Mouse (Mus musculus): ENCODE results near the gene Gbe1. TPM values are rescaled to one million over a fixed set of nuclear protein-coding genes. Genes with fewer than 3 reads are reported as not detected.
A peak's percentile ranks its signal among the peaks of the same experiment; 100 is the strongest.

Gbe1 gene
- total RNA-seq, 2 experiments from 2014 or later: 39.0 to 40.8 TPM

DNA sequence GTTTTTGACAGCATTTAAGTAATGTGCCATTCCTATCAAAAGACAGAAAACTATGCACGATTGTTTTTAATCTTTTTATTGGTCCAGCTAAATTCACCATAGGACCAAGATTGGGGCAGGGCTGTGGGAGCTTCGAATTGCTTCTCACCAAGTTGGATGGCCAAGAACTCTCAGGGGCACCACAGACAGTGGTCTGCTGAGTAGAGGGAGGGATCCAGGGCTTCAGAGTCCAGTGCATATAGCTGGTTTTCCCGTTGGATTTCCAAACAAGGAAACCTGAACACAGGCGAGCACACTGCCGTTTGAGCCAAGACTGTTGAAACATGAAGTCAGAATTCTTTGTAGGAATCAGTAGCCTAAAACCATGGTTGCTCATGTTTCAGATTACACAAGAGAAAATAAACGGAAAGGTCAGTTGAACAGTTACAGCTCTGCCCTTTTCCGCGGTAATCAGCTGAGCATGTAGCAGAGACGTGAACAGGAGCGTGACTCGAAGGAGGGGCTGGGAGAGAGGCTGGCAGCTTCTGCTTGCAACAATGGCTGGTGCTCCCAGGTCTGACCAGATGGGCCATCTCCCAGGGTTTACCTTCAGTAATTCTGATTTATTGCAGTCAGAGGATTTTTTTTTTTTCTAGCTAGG, 38.0 kb downstream of the Gbe1 start:
- intact Hi-C loops (cut with DNase I): loop anchor here (2.0 kb wide), 1 partner anchor 39 kb away; the partner anchor contains the start of gene Gbe1

DNA sequence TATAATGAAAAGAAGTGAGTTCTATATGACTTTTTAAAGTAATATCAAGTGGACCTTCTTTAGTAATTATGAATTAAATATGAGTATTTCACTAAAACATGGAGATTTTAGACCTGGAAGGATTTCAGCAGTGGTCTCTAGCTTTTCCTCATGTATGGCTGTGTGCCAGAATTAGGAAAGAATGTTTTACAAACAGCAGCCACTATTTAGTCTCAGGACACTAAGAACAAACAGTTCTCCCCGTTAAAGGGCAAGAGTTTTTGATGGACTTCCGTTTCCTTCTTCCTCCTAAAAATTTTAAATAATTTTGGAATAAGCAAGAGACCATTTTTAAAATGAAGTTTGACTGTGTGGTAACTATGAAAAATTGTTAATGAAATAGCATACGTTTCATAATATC, 38.8 kb downstream of the Gbe1 start:
- DNase-seq: no peak
- intact Hi-C loops (cut with DNase I): loop anchor here (2.0 kb wide), 1 partner anchor 40 kb away; the partner anchor contains the start of gene Gbe1

More for the DNA sequence above, 38.0 kb downstream of the Gbe1 start:
- peak in 1 of 2 experiments; percentile 3 for DNase-seq

DNA sequence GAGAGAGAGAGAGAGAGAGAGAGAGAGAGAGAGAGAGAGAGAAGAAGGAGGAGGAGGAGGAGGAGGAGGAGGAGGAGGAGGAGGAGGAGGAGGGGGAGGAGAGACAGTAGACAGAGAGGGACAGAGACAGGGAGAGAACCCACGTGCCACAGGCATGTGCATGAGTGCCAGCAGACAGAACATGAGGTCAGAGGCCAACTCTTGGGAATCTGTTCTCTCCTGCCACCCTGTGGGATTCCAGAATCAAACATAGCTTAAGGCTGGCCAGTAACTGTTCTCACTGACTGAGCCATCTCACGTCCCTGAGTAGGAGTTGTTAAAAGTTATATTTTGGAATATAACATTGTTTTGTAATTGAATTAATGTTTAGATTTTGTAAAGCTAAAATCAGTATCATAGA, 39.3 kb downstream of the Gbe1 start:
- intact Hi-C loops (cut with DNase I): loop anchor here (2.0 kb wide), 1 partner anchor 40 kb away; the partner anchor contains the start of gene Gbe1
- DNase-seq: peak; percentile 18 to 47

DNA sequence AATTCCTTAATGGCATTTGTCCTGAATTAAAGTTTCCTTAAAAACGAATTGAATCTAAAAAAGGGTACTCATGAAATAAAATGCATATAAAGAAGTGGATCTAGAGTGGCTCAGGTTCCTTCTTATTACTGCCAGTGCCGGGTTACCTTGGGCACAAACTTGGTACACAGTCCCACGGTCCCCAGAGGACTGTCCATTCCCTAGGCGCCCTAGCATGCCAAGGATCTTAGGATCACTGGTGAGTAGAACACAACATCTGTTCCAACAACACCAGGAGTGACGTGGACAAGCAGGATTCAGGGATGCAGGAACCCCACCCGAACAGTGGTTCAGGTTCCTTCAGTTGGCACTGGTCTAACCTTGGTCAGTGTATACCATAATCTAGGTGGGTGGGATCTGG, 44.6 kb downstream of the Gbe1 start:
- DNase-seq: no peak
- intact Hi-C loops (cut with DNase I): no loop called here

DNA sequence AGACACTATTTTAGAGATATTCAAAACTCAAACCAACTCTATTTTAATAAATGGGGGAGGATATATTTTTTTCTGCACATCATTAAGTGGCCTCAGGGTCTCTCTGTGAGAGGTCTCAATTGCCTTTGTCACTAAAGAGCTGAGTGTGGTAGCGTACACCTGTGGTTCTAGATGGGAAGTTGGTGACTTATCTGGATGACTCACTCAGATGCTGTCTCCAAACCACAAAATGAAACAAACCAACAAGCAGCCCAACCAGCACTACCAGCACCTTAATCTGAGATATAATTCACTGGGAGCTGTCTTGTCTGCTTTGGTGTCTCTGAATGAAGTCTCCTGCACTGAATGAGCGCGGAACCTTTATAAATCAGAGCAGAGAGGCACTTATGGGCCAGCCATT, 51.5 kb downstream of the Gbe1 start:
- intact Hi-C loops (cut with DNase I): no loop called here
- DNase-seq: no peak

DNA sequence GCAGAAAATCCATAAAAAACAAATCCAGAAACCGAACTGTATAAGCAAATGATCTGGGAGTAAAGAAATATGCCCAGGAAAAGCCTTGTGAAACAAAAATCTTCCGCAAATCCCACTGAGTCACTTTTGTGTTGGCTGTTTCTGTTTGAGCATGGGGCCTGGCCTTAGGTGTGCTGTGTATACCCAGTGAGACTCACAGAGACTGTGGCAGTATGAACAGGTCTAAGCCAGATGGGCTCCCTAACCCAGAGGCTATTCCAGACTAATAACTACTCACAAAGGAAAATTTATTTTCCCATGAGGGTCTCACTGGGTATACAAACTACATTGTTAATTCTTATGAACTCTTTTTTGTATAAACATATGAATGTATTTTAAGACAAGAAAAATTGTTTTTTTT, 67.3 kb downstream of the Gbe1 start:
- intact Hi-C loops (cut with DNase I): no loop called here
- DNase-seq: no peak

DNA sequence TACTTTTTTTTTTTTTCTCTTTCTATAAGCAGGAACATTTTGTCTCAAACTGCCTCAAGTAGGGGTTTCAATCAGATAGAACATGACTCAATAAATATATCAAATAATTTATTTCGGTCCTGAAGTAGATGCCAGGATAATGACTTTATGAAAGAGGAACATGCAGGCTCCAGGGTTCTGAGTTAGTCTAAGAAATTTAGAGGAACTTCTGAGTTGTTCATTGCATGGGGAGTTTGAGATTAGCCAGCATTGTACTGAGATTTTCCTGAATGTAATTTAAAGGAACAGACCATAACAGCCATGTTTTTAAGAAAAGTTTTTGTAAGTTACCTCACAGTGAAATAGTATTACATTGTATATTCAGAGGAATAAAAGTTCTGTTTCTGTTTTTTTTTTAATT, 71.7 kb downstream of the Gbe1 start:
- no peak for DNase-seq
- intact Hi-C loops (cut with DNase I): no loop called here

DNA sequence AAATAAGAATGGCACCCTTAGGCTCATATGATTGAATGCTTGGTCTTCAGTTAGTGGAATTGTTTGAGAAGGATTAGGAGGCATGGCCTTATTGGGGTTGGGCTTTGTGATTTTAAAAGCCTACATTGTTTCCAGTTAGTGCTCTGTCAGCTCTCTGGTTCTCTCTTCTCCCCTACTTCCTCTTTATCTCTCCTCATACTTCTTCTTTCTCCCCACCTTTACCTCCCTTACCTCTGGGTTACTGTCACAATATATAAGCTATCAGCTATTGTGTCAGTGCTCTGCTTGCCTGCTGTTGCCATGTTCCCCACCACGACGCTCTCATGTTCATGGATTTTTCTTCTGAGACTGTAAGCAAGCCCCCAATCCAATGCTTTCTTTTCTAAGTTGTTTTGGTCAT, 73.6 kb downstream of the Gbe1 start:
- no peak for DNase-seq
- intact Hi-C loops (cut with DNase I): no loop called here

DNA sequence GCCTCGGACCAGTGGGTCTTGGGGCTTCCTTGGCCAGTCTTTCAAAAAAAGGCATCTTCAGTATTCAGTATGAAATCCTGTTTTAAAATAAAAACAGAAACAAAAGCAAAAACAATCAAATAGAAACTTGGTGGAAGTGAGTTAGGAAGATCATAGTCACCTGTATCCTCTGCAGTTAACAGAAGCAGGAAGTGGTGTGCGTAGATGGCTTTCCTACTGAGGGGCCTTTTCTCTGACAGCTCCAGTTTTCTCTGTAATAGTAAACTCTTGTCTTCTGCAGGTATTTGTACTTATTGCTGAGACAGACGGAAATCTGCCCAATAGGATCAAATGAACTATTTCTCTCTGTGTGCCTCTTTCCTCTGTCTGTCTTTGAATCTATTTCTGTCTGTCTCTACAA, 81.5 kb downstream of the Gbe1 start:
- DNase-seq: no peak
- intact Hi-C loops (cut with DNase I): no loop called here

DNA sequence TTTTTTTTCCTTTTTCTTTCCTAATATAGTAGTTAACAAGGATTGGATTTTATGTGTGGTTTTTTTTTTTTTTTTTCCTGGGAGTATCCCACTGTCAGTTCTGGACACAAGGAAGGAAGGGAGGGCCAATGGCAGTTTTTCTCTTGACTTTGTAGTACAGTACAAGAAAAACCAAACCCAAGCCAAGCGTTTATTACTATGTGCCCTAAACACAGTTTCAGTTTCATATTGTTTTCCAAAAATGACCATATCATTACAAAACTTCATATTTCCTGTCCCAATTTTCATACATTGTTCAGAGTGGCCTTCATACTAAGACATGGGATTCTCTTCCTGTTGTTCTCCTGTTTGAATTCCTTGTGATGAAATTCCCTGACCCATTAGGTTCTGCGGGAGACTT, 94.0 kb downstream of the Gbe1 start:
- intact Hi-C loops (cut with DNase I): no loop called here
- no peak for DNase-seq

DNA sequence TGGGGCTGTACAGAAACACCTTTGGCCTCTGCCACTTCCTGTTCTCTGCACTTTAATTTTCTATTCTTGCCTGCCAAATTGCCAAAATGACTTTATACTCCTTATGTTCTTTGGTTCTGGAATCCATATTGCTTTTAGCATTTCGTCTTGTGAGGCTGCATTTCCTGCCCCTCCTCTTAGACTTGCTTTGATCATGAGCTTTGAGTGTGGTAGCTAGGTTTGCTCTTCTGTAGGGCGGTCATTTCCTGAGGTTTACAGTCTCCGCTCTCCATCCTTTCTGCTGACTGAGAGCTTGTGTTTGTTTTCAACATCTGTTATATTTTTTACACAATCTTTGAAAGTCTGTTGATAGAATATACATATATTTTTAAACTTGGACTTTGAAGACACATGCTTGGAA, 107.3 kb downstream of the Gbe1 start:
- DNase-seq: no peak
- intact Hi-C loops (cut with DNase I): no loop called here

DNA sequence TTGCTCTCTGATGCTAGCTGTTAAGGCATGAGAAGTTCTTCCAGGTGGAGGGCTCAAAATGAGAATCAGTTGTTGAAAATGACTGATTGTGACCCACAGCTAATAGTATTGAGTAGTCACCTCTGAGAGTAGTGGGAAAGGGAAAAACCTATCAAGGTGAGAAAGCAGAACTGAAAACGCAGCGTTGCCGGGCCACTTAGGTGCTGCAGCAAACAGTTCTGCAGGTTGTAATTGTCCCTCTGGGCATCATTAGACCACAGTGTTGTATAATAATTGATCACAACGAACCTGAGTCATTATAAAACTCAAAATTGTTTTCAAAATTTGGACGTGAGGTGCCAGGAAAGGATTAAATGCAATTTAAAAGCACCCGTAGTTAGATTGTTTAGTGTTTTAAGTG, 135.8 kb downstream of the Gbe1 start:
- intact Hi-C loops (cut with DNase I): no loop called here
- DNase-seq: no peak

DNA sequence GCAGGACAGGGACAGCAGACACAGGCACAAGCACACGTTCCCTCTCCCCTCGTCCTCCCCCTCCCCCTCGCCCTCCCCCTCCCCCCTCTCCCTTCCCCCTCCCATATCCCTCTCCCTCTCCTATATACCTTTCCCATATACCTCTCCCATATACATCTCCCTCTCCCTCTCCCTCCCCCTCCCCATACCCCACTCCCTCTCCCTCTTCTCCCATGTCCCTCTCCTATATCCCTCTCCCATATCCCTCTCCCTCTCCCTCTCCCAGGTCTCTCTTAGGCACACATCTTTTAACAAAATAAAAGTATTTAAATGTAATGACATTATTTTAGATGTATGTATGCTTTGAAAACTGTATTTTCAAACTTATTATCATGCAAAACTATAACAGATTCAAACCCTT, 161.8 kb downstream of the Gbe1 start:
- DNase-seq: no peak
- intact Hi-C loops (cut with DNase I): no loop called here

DNA sequence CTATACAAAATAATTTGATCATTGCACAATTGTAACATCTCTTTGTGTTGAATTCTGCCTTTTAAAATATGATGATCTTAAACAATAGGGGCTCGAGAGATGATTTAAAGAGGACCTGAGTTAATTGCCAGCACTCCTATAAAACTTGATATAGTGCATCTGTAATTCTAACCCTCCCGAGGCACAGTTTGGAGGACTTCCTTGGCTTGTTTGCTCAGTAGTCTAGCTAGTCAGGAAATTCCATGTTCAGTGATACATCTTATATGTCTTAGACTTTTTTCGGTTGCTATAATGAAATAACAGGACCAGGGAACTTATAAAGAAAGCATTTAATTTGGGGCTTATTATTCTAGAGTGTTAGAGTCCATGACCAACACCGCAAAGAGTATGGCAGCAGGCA, 162.4 kb downstream of the Gbe1 start:
- intact Hi-C loops (cut with DNase I): no loop called here
- no peak for DNase-seq

DNA sequence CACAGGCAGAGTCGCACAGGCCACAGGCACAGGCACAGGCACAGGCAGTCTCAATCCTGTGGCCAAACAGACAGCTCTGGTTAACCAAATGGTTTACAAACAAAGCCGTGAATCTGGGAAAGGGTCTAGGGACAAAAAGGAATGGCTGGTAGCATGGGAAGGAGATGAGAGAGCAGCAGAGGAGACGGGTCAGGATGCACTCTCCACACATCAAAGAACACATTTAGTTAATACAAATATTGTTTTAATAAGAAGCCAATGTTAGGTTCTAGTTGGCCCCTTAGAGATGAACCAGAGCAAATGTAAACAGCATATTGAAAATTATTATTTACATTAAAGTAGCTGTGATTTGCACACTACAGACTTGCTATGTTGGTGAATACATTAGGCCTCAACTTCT, 166.7 kb downstream of the Gbe1 start:
- no peak for DNase-seq
- intact Hi-C loops (cut with DNase I): no loop called here

DNA sequence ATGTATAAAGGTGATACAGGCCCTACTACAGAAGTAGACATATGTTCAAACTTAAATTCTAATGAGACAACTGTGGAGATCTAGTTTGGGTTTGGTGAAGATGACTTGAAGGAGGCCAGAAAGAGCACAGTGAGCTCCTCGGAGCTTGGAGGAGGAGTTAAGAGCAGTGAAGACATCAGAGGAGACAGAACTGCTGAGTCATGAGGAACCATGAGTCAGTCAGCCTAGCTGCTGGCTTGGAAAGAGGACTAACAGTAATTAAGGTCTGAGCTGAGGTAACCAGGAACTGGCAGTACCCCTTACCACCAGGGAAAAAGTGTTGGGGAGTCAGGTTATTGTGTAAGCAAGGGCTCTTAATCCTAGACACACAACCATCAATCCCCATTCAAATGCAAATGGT, 192.7 kb downstream of the Gbe1 start:
- DNase-seq: no peak
- intact Hi-C loops (cut with DNase I): no loop called here

DNA sequence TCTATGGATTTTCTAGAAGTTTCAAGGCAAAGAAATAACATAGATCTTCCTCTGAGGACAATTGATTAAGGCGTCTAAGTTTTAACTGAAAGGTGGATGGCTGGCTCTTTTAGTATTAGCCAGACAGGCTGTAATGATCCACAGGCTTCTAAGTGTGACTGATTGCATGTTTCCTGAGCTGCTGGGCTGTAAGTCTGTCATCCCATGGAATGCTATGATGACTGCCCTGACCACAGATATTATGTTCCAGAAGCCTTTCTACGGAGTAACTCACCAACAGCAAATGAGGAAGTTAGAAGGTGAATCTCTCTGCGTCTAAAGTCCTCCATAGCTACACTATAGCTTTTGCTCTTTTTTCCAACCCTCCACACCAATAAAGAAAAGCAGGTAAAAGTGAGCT, 197.2 kb downstream of the Gbe1 start:
- intact Hi-C loops (cut with DNase I): no loop called here
- no peak for DNase-seq

DNA sequence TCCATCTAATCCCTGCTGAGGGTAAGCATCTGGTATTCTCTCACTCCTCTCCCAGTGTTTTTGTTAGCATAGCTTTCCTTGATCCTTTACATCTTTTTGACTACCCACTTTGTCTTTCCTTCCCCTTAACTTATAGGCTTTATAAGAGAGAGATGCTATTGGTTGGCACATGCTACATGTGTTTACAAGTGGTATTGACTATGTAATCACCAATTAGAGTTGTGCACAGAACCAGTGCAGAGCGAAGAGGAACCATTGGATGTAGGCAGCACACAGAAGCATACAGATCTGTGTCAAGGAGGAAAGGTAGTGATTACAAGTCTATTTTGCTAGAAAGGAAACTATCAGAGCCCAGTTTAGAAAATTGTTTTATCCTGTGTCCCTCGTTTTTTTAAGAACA, 209.1 kb downstream of the Gbe1 start:
- intact Hi-C loops (cut with DNase I): no loop called here
- no peak for DNase-seq

DNA sequence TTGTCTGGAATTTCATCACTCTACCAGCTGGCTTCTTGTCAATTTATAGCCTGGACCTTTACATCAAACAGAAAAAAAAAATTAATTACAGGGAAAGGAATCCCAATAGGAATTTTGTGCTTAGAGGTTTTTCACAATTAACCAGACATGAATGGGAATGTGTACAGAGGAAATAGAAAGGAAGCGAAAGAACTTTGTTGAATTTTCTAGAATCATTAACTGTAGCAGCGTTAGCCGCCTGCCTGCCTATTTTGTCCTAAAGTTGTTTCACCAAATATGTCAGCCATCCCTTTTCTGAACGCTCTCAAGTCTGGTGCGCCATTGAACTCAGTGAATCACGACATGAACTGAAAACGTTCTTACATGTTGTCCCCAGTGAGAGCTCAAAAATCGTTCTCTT, 209.8 kb downstream of the Gbe1 start:
- intact Hi-C loops (cut with DNase I): no loop called here
- DNase-seq: no peak

DNA sequence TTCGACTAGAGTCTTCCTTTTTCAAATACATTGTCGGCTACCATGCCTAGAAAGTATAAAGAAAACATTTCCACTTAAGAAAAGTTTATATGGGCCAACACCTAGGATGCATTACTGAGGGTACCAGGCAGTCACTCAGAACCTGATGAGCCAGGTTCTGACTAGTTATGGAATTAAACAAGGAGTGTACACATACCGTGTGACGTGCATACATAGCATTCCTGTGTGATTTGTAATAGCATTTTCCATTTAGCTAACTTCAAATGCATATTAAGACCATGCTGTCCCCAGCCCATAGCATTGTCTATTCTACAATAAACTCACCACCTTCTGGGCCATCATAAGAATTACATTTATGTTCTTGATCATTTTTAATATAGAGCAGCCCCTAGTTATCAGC, 210.5 kb downstream of the Gbe1 start:
- no peak for DNase-seq
- intact Hi-C loops (cut with DNase I): no loop called here

DNA sequence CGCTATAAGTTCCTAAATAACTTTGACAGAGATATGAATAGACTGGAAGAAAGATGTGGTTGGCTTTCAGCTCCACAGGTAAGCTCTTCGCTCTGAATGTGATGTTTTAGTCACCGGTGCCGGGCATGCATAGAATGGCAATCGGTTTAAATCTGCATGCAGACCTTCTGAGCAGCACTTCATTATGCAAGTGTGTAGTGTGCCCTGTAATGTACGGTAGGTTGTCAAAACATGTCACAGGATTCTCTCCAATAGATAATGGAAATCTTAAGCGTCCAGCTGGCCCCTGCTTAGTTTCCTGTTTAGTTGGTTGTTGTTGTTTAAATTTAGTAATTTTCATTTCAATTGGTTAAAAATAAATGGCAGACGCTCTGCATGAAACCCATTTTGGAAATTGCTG, 213.5 kb downstream of the Gbe1 start:
- intact Hi-C loops (cut with DNase I): no loop called here
- DNase-seq: no peak

DNA sequence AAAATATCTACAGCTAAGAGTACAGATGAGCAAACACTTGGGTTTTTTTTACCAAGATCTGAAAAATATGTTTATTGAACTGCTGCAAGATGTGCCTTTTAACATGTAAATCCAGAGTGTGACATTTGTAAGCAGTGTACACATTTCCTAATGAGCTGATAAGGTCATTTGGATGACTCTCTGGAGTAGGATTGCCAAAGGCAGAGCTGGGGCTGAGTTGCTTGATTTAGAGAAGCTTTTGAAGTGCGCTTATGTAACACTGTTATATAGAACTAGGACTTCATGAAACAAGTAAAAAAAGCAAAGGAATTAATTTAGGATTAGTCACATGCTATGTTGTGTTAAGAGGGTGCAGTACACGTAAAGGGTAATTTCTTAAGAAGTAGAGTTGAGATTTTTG, 221.5 kb downstream of the Gbe1 start:
- DNase-seq: no peak
- intact Hi-C loops (cut with DNase I): no loop called here

DNA sequence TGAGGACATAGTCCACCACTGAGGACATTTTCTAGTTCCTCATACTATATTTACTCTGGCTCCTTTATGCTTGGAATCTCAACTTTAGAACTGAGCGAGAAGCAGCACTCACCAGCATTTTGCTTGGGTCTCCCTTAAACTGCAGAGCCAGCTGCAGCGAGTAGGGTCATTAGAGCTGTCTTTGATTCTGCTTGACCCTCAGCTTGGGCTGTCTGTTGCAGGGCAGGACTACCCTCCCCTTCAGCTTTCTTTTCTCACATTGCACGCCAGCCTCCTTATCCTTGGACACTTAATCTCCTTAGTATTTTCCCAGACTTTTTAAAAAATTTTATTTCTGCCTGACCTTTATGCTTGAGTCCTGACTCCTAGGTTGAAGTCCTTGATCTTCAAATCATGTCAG, 237.1 kb downstream of the Gbe1 start:
- intact Hi-C loops (cut with DNase I): no loop called here
- no peak for DNase-seq

Measured in heart, postnatal 14 days (tissue).